Mouse (Mus musculus) olfactory bulb, adult 2 months (tissue): ENCODE data around the gene D17Wsu92e. TPM values are rescaled to one million over a fixed set of nuclear protein-coding genes. Genes with fewer than 3 reads are reported as not detected.

ENCODE experiments used
- H3K27ac ChIP-seq: fragments of 200-500 bp; 2 replicates; pipeline ENCODE4 v1.5.1; 2012; ENCODE audit warnings: low read depth, low read length; ENCODE audit not compliant: insufficient read depth
- H3K4me1 ChIP-seq: fragments of 200-500 bp; 2 replicates; pipeline ENCODE4 v1.6.1; 2012; ENCODE audit warnings: low read length; ENCODE audit not compliant: control insufficient read depth, insufficient read depth
- H3K4me3 ChIP-seq: fragments of 200-500 bp; 2 replicates; pipeline ENCODE4 v1.5.1; 2012; ENCODE audit warnings: mild to moderate bottlenecking, low read depth, low read length, moderate library complexity; ENCODE audit not compliant: insufficient read depth
- CTCF ChIP-seq: fragments of 200-500 bp; IDR thresholded peaks from 2 replicates; pipeline ENCODE4 v1.5.1; 2012; ENCODE audit warnings: low read depth, mild to moderate bottlenecking, low read length, moderate library complexity; ENCODE audit not compliant: insufficient read depth
- POLR2A ChIP-seq: fragments of 200-500 bp; IDR thresholded peaks from 2 replicates; pipeline ENCODE4 v1.6.1; 2012; ENCODE audit warnings: mild to moderate bottlenecking, low read depth, low read length, moderate library complexity; ENCODE audit not compliant: insufficient read depth
- WGBS: fragments of 180-500 bp; shearing (Covaris S2); methylation state at CpG from one replicate; pipeline ENCODE4 v1.1.7; 2018; 5-methylcytosine and 5-hydroxymethylcytosine counted together
- polyA plus RNA-seq: library from polyadenylated mRNA; stranded (reverse); fragments of >200 nt; gene quantifications from 2 replicates; pipeline ENCODE4 v1.2.4, GENCODE M21; 2012; ENCODE audit warnings: low replicate concordance; ENCODE audit not compliant: missing spikeins, insufficient read depth, insufficient read length

Gene D17Wsu92e
- polyA plus RNA-seq, 1 experiment = 114 TPM

DNA sequence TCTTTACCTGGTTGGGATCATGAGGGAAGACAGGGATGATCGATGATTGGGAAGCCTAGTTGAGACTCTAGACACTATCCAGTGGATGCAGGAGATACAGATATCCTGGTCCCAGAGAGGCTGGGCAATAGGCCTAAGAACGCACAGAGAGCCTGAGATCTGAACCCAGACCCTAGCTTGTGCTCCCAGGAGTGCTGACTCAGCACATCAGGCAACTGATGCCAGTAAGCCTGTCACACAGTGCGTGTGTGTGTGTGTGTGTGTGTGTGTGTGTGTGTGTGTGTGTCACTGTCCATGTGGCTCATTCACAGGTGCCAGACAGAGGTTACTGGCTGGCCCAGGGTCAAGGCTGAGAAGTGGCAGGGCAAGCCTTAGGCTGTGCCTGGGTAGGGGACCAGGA, 87.8 kb downstream of the D17Wsu92e start:
- 91% methylated on average over 3 of the region's 3 CpGs for WGBS
- Histone ChIP-seq H3K27ac (no peak overlapping the region), H3K4me3 (no peak overlapping the region), H3K4me1 (no peaks in the 10 kb centered on the region)
- TF ChIP-seq POLR2A (no peak), CTCF (no peak)

DNA sequence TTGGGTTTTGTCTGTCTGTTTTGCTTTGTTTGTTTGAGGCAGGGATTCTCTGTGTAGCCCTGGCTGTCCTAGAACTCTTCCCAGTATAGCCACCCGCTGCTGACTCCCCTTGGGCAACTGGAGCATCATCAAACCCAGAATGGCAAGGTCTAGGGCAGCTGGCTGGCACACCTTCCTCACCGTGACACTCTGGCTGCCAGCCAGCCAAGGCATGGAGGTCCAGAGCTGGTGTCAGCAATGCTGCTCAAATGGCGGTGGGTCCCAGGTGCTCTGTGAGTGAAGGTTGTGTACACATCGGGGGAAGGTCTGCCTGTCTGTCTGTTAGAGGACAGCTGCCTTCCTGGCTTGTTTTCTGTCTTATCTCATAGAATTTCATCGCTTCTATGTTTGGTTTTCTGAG, 88.3 kb downstream of the D17Wsu92e start:
- 82% methylated on average over 5 of the region's 5 CpGs for WGBS
- no peaks in the 10 kb centered on the region for H3K4me1 ChIP-seq
- H3K27ac ChIP-seq = no peak overlapping the region
- no peak for TF ChIP-seq POLR2A
- H3K4me3 ChIP-seq = no peak overlapping the region

DNA sequence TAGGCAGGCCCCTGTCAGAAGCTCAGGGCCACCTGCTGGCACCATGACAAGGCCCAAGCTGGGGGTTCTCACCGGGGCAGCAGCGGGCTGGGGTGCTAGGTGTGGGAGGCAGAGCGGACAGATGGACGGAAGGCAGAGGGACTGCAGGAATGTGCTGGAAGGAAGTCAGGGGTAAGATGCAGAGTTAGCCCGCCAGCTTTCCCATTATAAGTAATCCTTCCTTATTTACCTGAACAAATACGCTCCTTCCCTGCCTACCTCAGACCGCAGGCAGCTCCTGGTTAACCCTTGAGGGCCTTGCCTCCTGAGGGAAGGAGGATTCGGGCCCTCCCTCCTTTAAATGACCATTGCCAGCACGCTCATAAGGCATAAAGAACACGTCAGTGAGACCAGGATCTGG, 91.7 kb downstream of the D17Wsu92e start, which contains the start of gene Spdef:
Gene Spdef, minus strand, starts transcription at position 186 of the 400 bp plus-strand sequence.
- WGBS = 87% methylated on average over 10 of the region's 10 CpGs
- Histone ChIP-seq H3K27ac (no peak within 1 kb of the TSS), H3K4me3 (no peak within 1 kb of the TSS), H3K4me1 (peaks cover 16% of the 10 kb centered on the region)
- TF ChIP-seq POLR2A (no peak), CTCF (no peak)

DNA sequence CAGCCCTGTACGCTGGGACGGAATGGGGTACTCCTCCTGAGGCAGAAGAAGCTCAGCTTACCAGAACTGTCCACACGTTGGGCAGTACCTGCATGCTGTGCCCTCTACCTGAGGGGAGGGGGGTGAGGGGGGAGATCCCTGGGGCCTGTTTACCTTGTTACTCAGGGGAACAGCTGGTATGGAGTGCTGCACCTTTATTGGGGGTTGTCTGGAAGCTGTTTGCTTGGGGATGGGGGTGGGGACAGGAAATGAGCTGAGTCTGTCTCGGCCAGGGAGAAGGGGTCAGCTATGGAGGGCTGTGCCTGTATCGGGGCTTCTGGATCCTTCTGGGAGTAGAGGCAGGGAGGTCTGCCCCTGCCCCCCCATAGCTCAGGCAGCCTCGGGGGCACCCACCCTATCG, 93.9 kb downstream of the D17Wsu92e start:
- TF ChIP-seq POLR2A (no peak), CTCF (no peak)
- H3K4me1 ChIP-seq = peaks cover 16% of the 10 kb centered on the region
- no peak overlapping the region for H3K27ac ChIP-seq
- 60% methylated on average over 7 of the region's 7 CpGs for WGBS
- H3K4me3 ChIP-seq = no peak overlapping the region

DNA sequence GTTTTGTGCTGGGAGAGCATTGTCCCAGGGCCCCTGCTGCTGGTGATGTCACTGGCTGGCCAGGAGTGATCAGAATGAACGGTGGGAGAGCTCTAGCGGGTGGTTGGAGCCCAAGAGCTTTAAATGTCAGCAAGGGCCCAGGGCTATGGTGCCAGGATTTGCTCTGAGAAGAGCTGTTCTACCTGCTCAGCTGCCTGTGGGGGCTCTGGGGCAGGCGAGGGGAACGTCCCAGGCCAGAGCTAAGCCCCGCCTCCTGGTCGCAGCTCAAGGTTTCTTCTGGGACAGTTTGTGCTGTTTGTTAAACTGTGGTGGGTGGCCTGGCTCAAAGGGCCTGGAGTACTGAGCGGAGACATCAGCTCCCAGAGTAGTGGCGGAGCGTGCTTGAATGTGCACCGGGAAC, 95.0 kb downstream of the D17Wsu92e start:
- Histone ChIP-seq H3K4me1 (peaks cover 16% of the 10 kb centered on the region), H3K27ac (no peak overlapping the region), H3K4me3 (no peak overlapping the region)
- WGBS = 40% methylated on average over 10 of the region's 10 CpGs
- no peak for TF ChIP-seq CTCF
- TF ChIP-seq POLR2A = no peak

DNA sequence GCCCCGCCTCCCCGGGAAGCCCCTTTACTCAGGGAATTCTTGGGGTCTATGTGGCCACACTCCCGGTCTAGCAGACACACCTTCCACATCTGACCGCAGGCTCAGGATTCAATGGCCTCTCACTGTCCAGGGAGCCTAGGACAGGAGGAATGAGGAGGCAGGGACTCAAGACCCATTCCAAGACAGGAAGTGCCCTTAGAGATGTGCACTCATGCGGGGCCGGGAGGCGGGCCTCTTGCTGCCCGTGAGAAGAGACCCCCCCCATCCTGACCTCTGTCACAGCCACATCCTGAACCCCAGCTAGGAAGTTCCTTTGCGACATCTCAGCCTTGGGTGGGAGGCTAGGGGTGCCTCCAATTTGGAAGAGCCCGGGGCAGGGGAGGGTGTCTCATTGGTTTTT, 95.4 kb downstream of the D17Wsu92e start:
- WGBS = 45% methylated on average over 10 of the region's 10 CpGs
- Histone ChIP-seq H3K4me3 (no peak overlapping the region), H3K27ac (no peak overlapping the region), H3K4me1 (peaks cover 16% of the 10 kb centered on the region)
- TF ChIP-seq CTCF (no peak), POLR2A (no peak)

DNA sequence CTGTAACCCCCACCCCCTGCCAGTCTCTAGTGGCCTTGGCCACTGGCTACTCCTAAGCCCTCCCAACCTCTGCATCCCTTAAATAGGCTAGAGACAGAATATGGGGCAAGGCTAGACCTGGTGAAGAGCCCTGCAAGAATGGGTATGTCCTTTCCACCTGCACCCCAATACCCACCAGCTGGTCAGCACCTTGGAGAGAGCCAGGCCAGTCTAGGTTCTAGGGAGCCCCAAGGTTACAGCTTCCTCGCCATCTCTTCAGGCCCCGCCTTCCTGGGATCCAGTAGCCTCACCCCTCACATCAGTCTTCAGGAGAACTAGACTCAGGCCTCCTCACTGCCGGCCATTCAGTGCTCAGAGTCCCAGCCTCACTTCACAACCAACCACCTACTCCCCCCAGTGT, 96.1 kb downstream of the D17Wsu92e start:
- Histone ChIP-seq H3K27ac (no peak overlapping the region), H3K4me3 (no peak overlapping the region), H3K4me1 (peaks cover 16% of the 10 kb centered on the region)
- 81% methylated on average over 3 of the region's 3 CpGs for WGBS
- TF ChIP-seq CTCF (no peak), POLR2A (no peak)

DNA sequence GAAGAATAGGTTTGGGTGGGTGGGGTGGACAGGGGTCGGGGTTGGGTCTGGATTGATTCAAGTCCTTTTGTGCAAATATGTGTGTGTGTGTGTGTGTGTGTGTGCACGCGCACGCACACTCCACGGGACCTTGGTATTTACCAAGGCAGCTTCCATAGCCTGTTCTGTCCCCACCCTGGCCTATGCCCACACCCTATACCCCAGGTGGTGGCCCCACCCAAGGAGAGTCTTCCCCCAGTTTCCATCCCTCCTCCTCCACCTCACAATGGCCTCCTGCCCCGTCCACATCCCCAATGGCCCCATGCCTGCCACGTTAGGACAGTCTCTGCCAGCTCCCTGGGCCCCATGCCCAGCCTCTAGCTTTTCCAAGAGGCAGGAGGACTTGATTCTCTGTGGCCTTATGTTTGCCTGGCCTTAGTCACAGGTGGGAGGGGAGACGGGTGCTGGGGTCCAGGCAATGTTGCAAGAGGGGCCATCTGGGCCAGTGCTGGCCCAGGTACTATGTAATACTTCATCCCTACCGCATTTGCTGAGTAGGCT, 99.3 kb downstream of the D17Wsu92e start:
- 72% methylated on average over 9 of the region's 9 CpGs for WGBS
- TF ChIP-seq CTCF = no peak
- TF ChIP-seq POLR2A = no peak
- Histone ChIP-seq H3K4me3 (no peak overlapping the region), H3K4me1 (peaks cover 34% of the 10 kb centered on the region), H3K27ac (no peak overlapping the region)

DNA sequence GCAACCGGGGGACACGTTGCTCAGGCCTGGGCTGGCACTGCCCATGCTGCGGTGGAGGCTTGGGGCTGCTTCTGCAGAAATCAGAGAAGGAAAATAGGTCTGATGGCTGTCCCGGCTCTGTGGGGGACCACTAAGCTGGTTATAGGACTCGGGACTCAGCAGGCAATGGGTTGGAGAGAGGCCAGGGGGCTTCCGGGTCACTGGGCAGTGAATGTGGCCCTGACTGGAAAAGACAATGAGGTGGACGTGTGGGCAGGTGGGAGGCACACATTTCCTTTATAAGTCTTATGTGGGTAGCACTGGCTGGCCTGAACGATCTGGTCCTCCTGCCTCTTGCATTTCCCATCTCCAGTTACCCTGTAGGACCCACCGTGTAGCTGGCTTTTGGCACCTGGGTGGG, 100.1 kb downstream of the D17Wsu92e start:
- Histone ChIP-seq H3K27ac (no peak overlapping the region), H3K4me3 (no peak overlapping the region), H3K4me1 (peaks cover 26% of the 10 kb centered on the region)
- TF ChIP-seq CTCF = no peak
- TF ChIP-seq POLR2A = no peak
- WGBS = 54% methylated on average over 9 of the region's 9 CpGs

DNA sequence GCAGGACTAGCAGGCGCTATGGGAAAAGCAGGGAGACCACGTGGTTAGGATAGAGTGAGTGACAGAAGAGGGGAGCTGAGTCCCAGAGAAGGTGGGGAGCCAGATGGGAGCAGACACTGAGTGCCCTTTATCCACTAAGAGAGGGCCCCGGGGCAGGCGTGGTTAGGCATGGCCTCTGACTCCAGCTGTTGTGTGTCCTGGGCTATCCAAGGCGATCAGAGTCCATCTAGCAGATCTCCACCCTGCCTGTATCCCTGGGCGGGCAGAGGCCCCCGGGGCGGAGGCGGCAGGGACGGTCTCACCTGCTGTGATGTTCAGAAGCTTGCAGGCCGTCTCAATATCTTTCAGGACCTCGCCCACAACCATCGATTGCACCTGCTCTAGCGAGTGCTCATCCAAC, 100.8 kb downstream of the D17Wsu92e start:
- TF ChIP-seq CTCF (no peak), POLR2A (no peak)
- Histone ChIP-seq H3K4me3 (no peak overlapping the region), H3K4me1 (peaks cover 23% of the 10 kb centered on the region), H3K27ac (no peak overlapping the region)
- 83% methylated on average over 14 of the region's 14 CpGs for WGBS
